Mouse (Mus musculus) hindbrain, embryonic 10.5 days (tissue): ENCODE measurements around the gene Med29. TPM values are rescaled to one million over a fixed set of nuclear protein-coding genes. Genes with fewer than 3 reads are reported as not detected.

Experiments used
- polyA plus RNA-seq: library from polyadenylated mRNA; unstranded; fragments of >200 nt; fragmentation: Nextera tagmentation; extraction: Ambion mirVana; gene quantifications from 2 replicates; pipeline ENCODE4 v1.2.1, GENCODE M21; 2016

Gene Med29
- polyA plus RNA-seq, 1 experiment from 2014 or later: 65.0 TPM

Other genes with a start within 250 kb of the Med29 start
- gene Fbl, start 223.0 kb downstream of the Med29 start, polyA plus RNA-seq: 123 and 147 TPM in 2 replicates
- 16.2 and 23.4 TPM in 2 replicates for gene Dyrk1b, start 213.2 kb downstream of the Med29 start, polyA plus RNA-seq
- gene Eid2, start 124.8 kb downstream of the Med29 start, polyA plus RNA-seq: 2.1 TPM in 2 replicates
- 11.8 and 14.3 TPM in 2 replicates for gene Eid2b, start 115.0 kb downstream of the Med29 start, polyA plus RNA-seq
- gene Selenov, start 101.5 kb downstream of the Med29 start, polyA plus RNA-seq: 0.58 and 0.80 TPM in 2 replicates
- gene Dll3, start 90.5 kb downstream of the Med29 start, polyA plus RNA-seq: 50.2 and 88.5 TPM in 2 replicates
- 252 and 255 TPM in 2 replicates for gene Timm50, start 80.6 kb downstream of the Med29 start, polyA plus RNA-seq
- gene Supt5, start 54.0 kb downstream of the Med29 start, polyA plus RNA-seq: 107 and 118 TPM in 2 replicates
- 777 and 925 TPM in 2 replicates for gene Rps16, start 42.1 kb downstream of the Med29 start, polyA plus RNA-seq
- gene Plekhg2, start 20.1 kb downstream of the Med29 start, polyA plus RNA-seq: 82.4 and 93.0 TPM in 2 replicates
- 5.3 and 5.8 TPM in 2 replicates for gene Zfp36, start 12.5 kb downstream of the Med29 start, polyA plus RNA-seq
- 83.2 and 85.4 TPM in 2 replicates for gene Paf1, start 243 bp upstream of the Med29 start, polyA plus RNA-seq
- 6.7 and 7.1 TPM in 2 replicates for gene Gmfg, start 44.7 kb upstream of the Med29 start, polyA plus RNA-seq
- 4.4 and 5.2 TPM in 2 replicates for gene Lrfn1, start 59.3 kb upstream of the Med29 start, polyA plus RNA-seq
- gene Ifnl2, start 117.7 kb upstream of the Med29 start, polyA plus RNA-seq: not detected in 2 replicates
- not detected in 2 replicates for gene Ifnl3, start 130.1 kb upstream of the Med29 start, polyA plus RNA-seq
- gene Sycn, start 148.2 kb upstream of the Med29 start, polyA plus RNA-seq: not detected in 2 replicates
- 0.10 TPM in 1 of 2 replicates, not detected in the other for gene Nccrp1, start 154.5 kb upstream of the Med29 start, polyA plus RNA-seq
- 34.0 and 44.0 TPM in 2 replicates for gene Samd4b, start 205.4 kb upstream of the Med29 start, polyA plus RNA-seq
- 51.8 and 66.0 TPM in 2 replicates for gene Pak4, start 205.5 kb upstream of the Med29 start, polyA plus RNA-seq
- gene Acp7, start 238.6 kb upstream of the Med29 start, polyA plus RNA-seq: not detected in 2 replicates